Mouse (Mus musculus) forebrain, embryonic 16.5 days (tissue): Measurements from ENCODE around the gene Ms4a18. TPM values are rescaled to one million over a fixed set of nuclear protein-coding genes. Genes with fewer than 3 reads are reported as not detected.
"Not testable (repeated sequence)": the region's sequence is repeated elsewhere in the genome, so short reads cannot be mapped to it uniquely, and the experiment has no call there.

Source experiments
- ATAC-seq: fragments of 200-750 bp; cut with Nextera tagmentation; 2 replicates; pipeline ENCODE4 v1.8.0; 2017; ENCODE audit warnings: mild to moderate bottlenecking, moderate library complexity
- H3K27ac ChIP-seq: fragments of 300-500 bp; sonication (generic); 2 replicates; pipeline ENCODE4 v1.5.1; 2014; ENCODE audit warnings: low read length, control low read depth
- H3K27me3 ChIP-seq: fragments of 300-500 bp; sonication (generic); replicated peaks from 2 replicates; pipeline ENCODE4 v1.6.1; 2014; ENCODE audit warnings: low read length; ENCODE audit not compliant: control insufficient read depth, insufficient read depth
- H3K36me3 ChIP-seq: fragments of 300-500 bp; sonication (generic); 2 replicates; pipeline ENCODE4 v1.6.1; 2014; ENCODE audit not compliant: control insufficient read depth, insufficient read depth
- H3K4me1 ChIP-seq: fragments of 300-500 bp; sonication (generic); replicated peaks from 2 replicates; pipeline ENCODE4 v1.6.1; 2014; ENCODE audit warnings: low read length; ENCODE audit not compliant: control insufficient read depth, insufficient read depth
- H3K4me2 ChIP-seq: fragments of 300-500 bp; sonication (generic); 2 replicates; pipeline ENCODE4 v1.6.1; 2014; ENCODE audit warnings: mild to moderate bottlenecking, low read length, control low read depth
- H3K4me3 ChIP-seq: fragments of 300-500 bp; sonication (generic); replicated peaks from 2 replicates; pipeline ENCODE4 v1.5.1; 2014; ENCODE audit warnings: mild to moderate bottlenecking, low read length, control low read depth
- H3K9ac ChIP-seq: fragments of 300-500 bp; sonication (generic); replicated peaks from 2 replicates; pipeline ENCODE4 v1.6.1; 2014; ENCODE audit warnings: low read depth, low read length, control low read depth
- H3K9me3 ChIP-seq: fragments of 300-500 bp; sonication (generic); 2 replicates; pipeline ENCODE4 v1.6.1; 2016; ENCODE audit warnings: low read length; ENCODE audit not compliant: control insufficient read depth
- WGBS: fragments of 180-500 bp; shearing (Covaris S2); extraction: QIAGEN DNeasy Blood & Tissue Kit; methylation state at CpG from one replicate; pipeline ENCODE4 v1.1.7; 2014; 5-methylcytosine and 5-hydroxymethylcytosine counted together
- polyA plus RNA-seq: library from polyadenylated mRNA; unstranded; fragments of >200 nt; fragmentation: Nextera tagmentation; extraction: Ambion mirVana; gene quantifications from 2 replicates; pipeline ENCODE4 v1.2.1, GENCODE M21; 2015

The Ms4a18 gene
- polyA plus RNA-seq: not detected in 2 replicates

GRCm38 (mm10) chr19:11017891-11018290 is at the start of gene Ms4a18:
TSS of gene Ms4a18 (minus strand) at chr19:11018031.
- Histone ChIP-seq H3K4me3 (no peak within 1 kb of the TSS), H3K9ac (no peak within 1 kb of the TSS), H3K4me2 (no peak within 1 kb of the TSS), H3K27me3 (no peaks in the 10 kb centered on the region), H3K4me1 (no peaks in the 10 kb centered on the region), H3K36me3 (no peaks in the 10 kb centered on the region), H3K27ac (no peak within 1 kb of the TSS), H3K9me3 (no peaks in the 10 kb centered on the region)
- ATAC-seq: no peak
- 93% methylated on average over 3 of the region's 3 CpGs for WGBS

DNA sequence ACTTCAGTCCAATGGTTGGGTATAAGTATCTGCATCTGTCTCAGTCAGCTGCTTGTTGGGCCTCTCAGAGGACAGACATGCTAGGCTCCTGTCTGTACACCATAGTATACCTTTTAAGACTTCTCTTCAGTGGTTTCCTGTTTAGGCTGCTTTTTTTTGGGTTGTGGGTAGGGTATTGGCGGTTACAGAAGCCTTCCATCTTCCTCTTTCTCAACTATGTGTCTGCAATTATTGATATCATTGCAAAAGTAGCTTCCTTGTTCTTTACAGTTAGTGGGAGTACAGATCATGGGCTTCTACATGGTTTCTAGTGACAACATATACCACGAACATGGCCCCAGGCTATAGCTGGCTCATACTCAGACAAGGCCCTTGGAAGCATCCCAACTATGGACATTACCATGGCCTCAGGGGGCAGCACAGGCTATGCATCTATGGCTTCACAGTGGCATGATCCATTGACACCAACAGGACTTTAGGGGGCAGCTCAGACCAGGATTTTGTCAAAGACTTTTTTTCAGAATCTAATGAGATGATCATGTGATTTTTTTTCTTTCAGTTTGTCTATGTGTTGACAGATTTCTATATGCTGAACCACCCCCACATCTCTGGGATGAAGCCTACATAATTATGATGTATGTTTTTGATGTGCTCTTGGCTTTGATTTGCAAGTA is 47.5 kb upstream of the Ms4a18 start:
- Histone ChIP-seq H3K9ac (no peak overlapping the region), H3K27ac (no peak overlapping the region), H3K9me3 (no peaks in the 10 kb centered on the region), H3K4me1 (no peaks in the 10 kb centered on the region), H3K27me3 (no peaks in the 10 kb centered on the region), H3K36me3 (no peaks in the 10 kb centered on the region), H3K4me2 (no peak overlapping the region), H3K4me3 (no peak overlapping the region)
- WGBS: 84% methylated on average over 2 of the region's 2 CpGs
- ATAC-seq: no peak

- Histone ChIP-seq H3K4me3 (no peak overlapping the region), H3K9me3 (no peaks in the 10 kb centered on the region), H3K27ac (no peak overlapping the region), H3K4me2 (no peak overlapping the region), H3K9ac (no peak overlapping the region), H3K4me1 (no peaks in the 10 kb centered on the region), H3K36me3 (no peaks in the 10 kb centered on the region), H3K27me3 (no peaks in the 10 kb centered on the region)
- 93% methylated on average over 1 of the region's 1 CpGs for WGBS
- ATAC-seq: no peak
Measured at GRCm38 (mm10) chr19:11060900-11061299, 43.1 kb upstream of the Ms4a18 start.

GRCm38 (mm10) chr19:11059967-11060366 is 42.1 kb upstream of the Ms4a18 start:
- Histone ChIP-seq H3K4me2 (no peak overlapping the region), H3K4me3 (no peak overlapping the region), H3K36me3 (no peaks in the 10 kb centered on the region), H3K9me3 (no peaks in the 10 kb centered on the region), H3K9ac (no peak overlapping the region), H3K27me3 (no peaks in the 10 kb centered on the region), H3K4me1 (no peaks in the 10 kb centered on the region), H3K27ac (no peak overlapping the region)
- ATAC-seq: no peak

DNA sequence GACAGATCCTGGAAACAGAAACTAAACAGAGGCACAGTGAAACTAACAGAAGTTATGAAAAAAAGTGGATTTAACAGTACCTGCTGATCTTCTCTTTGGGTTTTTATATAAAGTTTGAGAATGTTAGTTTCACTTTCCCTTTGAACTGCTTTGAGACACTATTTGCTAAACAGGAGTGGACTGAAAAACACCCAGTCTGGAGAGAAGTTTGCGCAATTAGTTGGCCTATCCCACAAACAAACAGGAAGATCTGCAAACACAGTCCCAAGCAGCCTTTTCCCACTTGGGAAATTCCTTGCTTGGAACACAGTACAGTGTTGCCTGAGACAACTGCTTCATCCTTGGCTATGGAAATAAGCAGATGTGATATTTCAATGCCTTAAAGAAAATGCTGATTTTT is 37.9 kb upstream of the Ms4a18 start:
- ATAC-seq, H3K9ac ChIP-seq, H3K27me3 ChIP-seq, H3K4me2 ChIP-seq, H3K4me1 ChIP-seq, H3K9me3 ChIP-seq, H3K36me3 ChIP-seq, H3K4me3 ChIP-seq, H3K27ac ChIP-seq: not testable (repeated sequence)
- 91% methylated on average over 1 of the region's 1 CpGs for WGBS

DNA sequence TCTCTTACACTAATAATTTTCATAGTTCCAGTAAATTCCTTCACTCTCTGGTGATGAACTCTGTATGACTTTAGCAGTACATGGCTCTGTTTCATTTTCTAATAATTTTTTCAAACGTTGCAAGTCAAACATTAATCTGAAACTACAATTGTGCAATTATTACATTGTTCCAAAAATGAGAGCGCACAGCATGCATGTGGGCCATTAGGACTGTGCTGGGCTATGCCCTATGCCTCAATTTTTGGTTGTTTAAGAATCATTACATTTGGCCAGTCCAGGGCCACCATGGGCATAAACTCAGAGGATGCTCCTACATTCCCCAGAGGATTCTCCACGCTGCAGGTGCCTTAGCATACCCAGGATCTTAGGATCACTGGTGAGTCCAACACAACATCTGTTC is 35.4 kb upstream of the Ms4a18 start:
- no peak for ATAC-seq
- no peaks in the 10 kb centered on the region for H3K4me1 ChIP-seq
- no peak overlapping the region for H3K4me3 ChIP-seq
- H3K4me2 ChIP-seq: no peak overlapping the region
- no peaks in the 10 kb centered on the region for H3K9me3 ChIP-seq
- H3K36me3 ChIP-seq: no peaks in the 10 kb centered on the region
- WGBS: 71% methylated on average over 3 of the region's 3 CpGs
- no peak overlapping the region for H3K27ac ChIP-seq
- no peaks in the 10 kb centered on the region for H3K27me3 ChIP-seq
- H3K9ac ChIP-seq: no peak overlapping the region

- no peak overlapping the region for H3K4me3 ChIP-seq
- no peaks in the 10 kb centered on the region for H3K9me3 ChIP-seq
- H3K4me2 ChIP-seq: no peak overlapping the region
- no peaks in the 10 kb centered on the region for H3K36me3 ChIP-seq
- H3K27me3 ChIP-seq: no peaks in the 10 kb centered on the region
- no peaks in the 10 kb centered on the region for H3K4me1 ChIP-seq
- 70% methylated on average over 5 of the region's 5 CpGs for WGBS
- H3K9ac ChIP-seq: no peak overlapping the region
- H3K27ac ChIP-seq: no peak overlapping the region
- no peak for ATAC-seq
Measured at GRCm38 (mm10) chr19:11052877-11053276, 35.0 kb upstream of the Ms4a18 start.

- Histone ChIP-seq H3K9me3 (no peaks in the 10 kb centered on the region), H3K4me3 (no peak overlapping the region), H3K27me3 (no peaks in the 10 kb centered on the region), H3K27ac (no peak overlapping the region), H3K36me3 (no peaks in the 10 kb centered on the region), H3K4me2 (no peak overlapping the region), H3K4me1 (no peaks in the 10 kb centered on the region), H3K9ac (no peak overlapping the region)
- 75% methylated on average over 2 of the region's 2 CpGs for WGBS
- ATAC-seq: no peak
Measured at GRCm38 (mm10) chr19:11050286-11050685, 32.5 kb upstream of the Ms4a18 start.

DNA sequence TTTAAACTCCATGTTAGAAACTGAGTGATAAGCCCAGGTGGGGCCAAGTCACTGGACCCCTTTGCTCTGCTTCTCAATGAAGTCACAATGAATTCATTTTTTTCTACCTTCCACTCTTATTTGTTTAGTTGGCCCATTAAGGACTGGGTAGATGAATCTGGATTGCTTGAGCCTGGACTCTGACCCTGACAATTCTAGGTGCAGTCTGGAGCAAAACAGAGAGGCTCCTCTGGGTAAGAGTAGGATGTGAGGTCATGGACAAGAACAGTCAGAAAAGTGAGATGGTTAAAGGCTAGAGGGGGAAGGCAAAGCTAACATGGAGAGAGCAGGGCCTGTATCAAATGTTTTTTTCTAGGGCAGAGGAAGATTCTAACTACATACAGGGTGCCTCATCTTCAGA is 31.6 kb upstream of the Ms4a18 start:
- no peak for ATAC-seq
- no peak overlapping the region for H3K9ac ChIP-seq
- H3K27ac ChIP-seq: no peak overlapping the region
- no peak overlapping the region for H3K4me3 ChIP-seq
- H3K36me3 ChIP-seq: no peaks in the 10 kb centered on the region
- H3K4me1 ChIP-seq: peaks cover 4% of the 10 kb centered on the region; the same call in 1 of the 2 replicates
- H3K4me2 ChIP-seq: no peak overlapping the region
- no peaks in the 10 kb centered on the region for H3K27me3 ChIP-seq
- no peaks in the 10 kb centered on the region for H3K9me3 ChIP-seq

DNA sequence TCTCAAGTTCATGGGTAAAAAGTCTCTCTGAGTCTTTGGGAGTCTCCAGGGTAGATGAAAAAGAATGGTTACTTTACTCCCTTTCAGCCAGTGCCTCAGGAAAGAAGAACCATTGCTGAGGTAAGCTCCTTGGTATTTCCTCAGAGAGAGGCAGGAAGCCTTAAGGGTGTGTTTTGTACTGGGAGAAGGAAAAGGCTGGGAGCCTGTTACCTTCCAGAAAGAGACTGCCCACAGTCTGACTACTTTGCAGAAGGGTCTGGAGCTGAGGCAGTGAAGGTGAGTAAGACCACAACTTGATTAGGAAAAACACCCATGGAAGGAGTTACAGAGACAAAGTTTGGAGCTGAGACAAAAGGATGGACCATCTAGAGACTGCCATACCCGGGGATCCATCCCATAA is 30.7 kb upstream of the Ms4a18 start:
- H3K36me3 ChIP-seq: no peaks in the 10 kb centered on the region
- H3K4me1 ChIP-seq: peaks cover 4% of the 10 kb centered on the region; the same call in 1 of the 2 replicates
- no peak for ATAC-seq
- no peaks in the 10 kb centered on the region for H3K9me3 ChIP-seq
- no peak overlapping the region for H3K27ac ChIP-seq
- H3K4me2 ChIP-seq: no peak overlapping the region
- no peak overlapping the region for H3K4me3 ChIP-seq
- no peak overlapping the region for H3K9ac ChIP-seq
- 78% methylated on average over 1 of the region's 1 CpGs for WGBS
- H3K27me3 ChIP-seq: no peaks in the 10 kb centered on the region
